Comparison of ENCODE assay signal across 8 mouse cellular contexts in genomic region chr2:91278749-91279371, GRCm38 (mm10). TPM values are rescaled to one million over a fixed set of nuclear protein-coding genes. Genes with fewer than 3 reads are reported as not detected.
DNase-seq lines count a peak whose midpoint lies in the region; ATAC-seq and TF ChIP-seq lines count a peak whose summit lies in the region.

No protein-coding gene starts in this region.

- peaks cover 55% of the 10 kb centered on the region for H3K36me3 ChIP-seq in forebrain, embryonic 10.5 days (replicated peaks)
- H3K36me3 ChIP-seq in lung, postnatal 0 days (ENCODE audit: insufficient read depth, low read length) = peaks cover 19% of the 10 kb centered on the region
- peaks cover 25% of the 10 kb centered on the region for H3K36me3 ChIP-seq in small intestine, adult 2 months (ENCODE audit: control insufficient read depth, insufficient read depth, low read length)

- H3K27me3 ChIP-seq in forebrain, embryonic 10.5 days (ENCODE audit: poor library complexity, severe bottlenecking) = no peaks in the 10 kb centered on the region
- H3K27me3 ChIP-seq in lung, postnatal 0 days (replicated peaks; ENCODE audit: insufficient read depth, low read length) = no peaks in the 10 kb centered on the region
- H3K27me3 ChIP-seq in small intestine, adult 2 months (ENCODE audit: control insufficient read depth, insufficient read depth, low read length) = no peaks in the 10 kb centered on the region

- peak; percentile 74 for ATAC-seq in lung, postnatal 0 days

- no peaks in the 10 kb centered on the region for H3K9me3 ChIP-seq in forebrain, embryonic 10.5 days
- no peaks in the 10 kb centered on the region for H3K9me3 ChIP-seq in lung, postnatal 0 days (ENCODE audit: low read length)

- no peak for TF ChIP-seq EP300 in lung, postnatal 0 days (IDR thresholded peaks at IDR 0.05)

- H3K4me3 ChIP-seq in bone marrow, adult 2 months (replicated peaks; ENCODE audit: control insufficient read depth, low read depth, low read length) = no peak overlapping the region
- no peak overlapping the region for H3K4me3 ChIP-seq in forebrain, embryonic 10.5 days
- no peak overlapping the region for H3K4me3 ChIP-seq in lung, postnatal 0 days (ENCODE audit: low read depth, low read length)
- H3K4me3 ChIP-seq in small intestine, adult 2 months (ENCODE audit: low read depth, low read length) = no peak overlapping the region

- peak; percentile 63 to 76 for DNase-seq in layer of hippocampus, postnatal 10 days (ENCODE audit: low spot score in 2 of 2)
- no peak for DNase-seq in layer of hippocampus, adult 8-10 months (ENCODE audit: low spot score in 2 of 2)
- DNase-seq in forebrain, embryonic 10.5 days (ENCODE audit: extremely low spot score, low spot score) = peak; percentile 63
- DNase-seq in kidney, adult 9 months = peak; percentile 57
- peak; percentile 77 for DNase-seq in lung, postnatal 0 days (ENCODE audit: low spot score)
- no peak for DNase-seq in spleen, adult 18-20 months

- peak; percentile 29; the same call in 1 of the 2 replicates for TF ChIP-seq CTCF in bone marrow, adult 2 months (IDR thresholded peaks at IDR 0.05; ENCODE audit: control insufficient read depth, insufficient read depth, low read length)
- peak; percentile 83 for TF ChIP-seq CTCF in lung, postnatal 0 days (IDR thresholded peaks at IDR 0.05)
- TF ChIP-seq CTCF in small intestine, adult 2 months (IDR thresholded peaks at IDR 0.05; ENCODE audit: extremely low read depth, insufficient read length, insufficient replicate concordance, low read depth, low read length) = peak; percentile 69; the same call in 1 of the 2 replicates

- H3K9ac ChIP-seq in lung, postnatal 0 days (replicated peaks; ENCODE audit: low read depth) = no peak overlapping the region

- TF ChIP-seq POLR2A in bone marrow, adult 2 months (IDR thresholded peaks at IDR 0.05; ENCODE audit: borderline replicate concordance, control insufficient read depth, low read depth, low read length) = no peak
- TF ChIP-seq POLR2A in small intestine, adult 2 months (IDR thresholded peaks at IDR 0.05; ENCODE audit: low read depth, low read length) = peak; percentile 25; the same call in 1 of the 2 replicates

- WGBS in bone marrow, adult 2 months = 70% methylated on average over 10 of the region's 10 CpGs
- WGBS in forebrain, embryonic 10.5 days = 40% methylated on average over 10 of the region's 10 CpGs
- WGBS in lung, postnatal 0 days = 31% methylated on average over 10 of the region's 10 CpGs
- WGBS in small intestine, adult 2 months = 31% methylated on average over 10 of the region's 10 CpGs

- H3K4me1 ChIP-seq in bone marrow, adult 2 months (ENCODE audit: control insufficient read depth, insufficient read depth, low read length) = no peaks in the 10 kb centered on the region
- H3K4me1 ChIP-seq in forebrain, embryonic 10.5 days = peaks cover 16% of the 10 kb centered on the region
- H3K4me1 ChIP-seq in lung, postnatal 0 days (ENCODE audit: insufficient read depth, low read depth, low read length) = no peaks in the 10 kb centered on the region
- peaks cover 8% of the 10 kb centered on the region; the same call in 1 of the 2 replicates for H3K4me1 ChIP-seq in small intestine, adult 2 months (ENCODE audit: control insufficient read depth, insufficient read depth, insufficient read length, low read length)

- no peak overlapping the region for H3K27ac ChIP-seq in bone marrow, adult 2 months (ENCODE audit: control insufficient read depth, insufficient read depth, low read depth, low read length, poor library complexity)
- H3K27ac ChIP-seq in forebrain, embryonic 10.5 days = 0 out of 2 replicates have a peak overlapping the region, but pooled peaks have one; percentile 1
- no peak overlapping the region for H3K27ac ChIP-seq in lung, postnatal 0 days (ENCODE audit: low read length)
- H3K27ac ChIP-seq in small intestine, adult 2 months (ENCODE audit: insufficient read depth, low read depth, low read length) = peak overlapping the region; percentile 29; the same call in 1 of the 2 replicates

- no peak overlapping the region for H3K4me2 ChIP-seq in lung, postnatal 0 days (replicated peaks; ENCODE audit: low read depth, low read length)

RNA-seq across cellular contexts. Expression of gene Arfgap2, which starts 14.1 kb away (rescaled TPM):
- 10 to 100 TPM; 56.3 to 62.4 TPM for total RNA-seq in layer of hippocampus, postnatal 10 days (2021)
- 10 to 100 TPM; 75.9 to 81.9 (median 79.1) TPM for total RNA-seq in layer of hippocampus, adult 8-10 months (2022)
- polyA plus RNA-seq in bone marrow, adult 2 months (2011; ENCODE audit: insufficient read depth, insufficient read length, low replicate concordance, missing spikeins) = 31.3 and 47.4 TPM in 2 replicates
- 97.5 and 99.0 TPM in 2 replicates for polyA plus RNA-seq in forebrain, embryonic 10.5 days (2016; fragmentation: Nextera tagmentation; extraction: Ambion mirVana)
- 57.4 and 64.0 TPM in 2 replicates for polyA plus RNA-seq in lung, postnatal 0 days (2015; fragmentation: Nextera tagmentation; extraction: Ambion mirVana)
- polyA plus RNA-seq in small intestine, adult 2 months (2012; rRNA removed) = 17.6 and 34.6 TPM in 2 replicates

RNA-seq across cellular contexts. Expression of gene Pacsin3, which starts 23.1 kb away (rescaled TPM):
- total RNA-seq in layer of hippocampus, postnatal 10 days (2021) = 10 to 100 TPM; 24.2 to 33.2 TPM
- total RNA-seq in layer of hippocampus, adult 8-10 months (2022) = 10 to 100 TPM; 27.1 to 34.4 (median 31.0) TPM
- 2.6 and 6.7 TPM in 2 replicates for polyA plus RNA-seq in bone marrow, adult 2 months (2011; ENCODE audit: insufficient read depth, insufficient read length, low replicate concordance, missing spikeins)
- polyA plus RNA-seq in forebrain, embryonic 10.5 days (2016; fragmentation: Nextera tagmentation; extraction: Ambion mirVana) = 38.7 and 40.1 TPM in 2 replicates
- polyA plus RNA-seq in lung, postnatal 0 days (2015; fragmentation: Nextera tagmentation; extraction: Ambion mirVana) = 31.5 and 34.6 TPM in 2 replicates
- 3.4 and 6.6 TPM in 2 replicates for polyA plus RNA-seq in small intestine, adult 2 months (2012; rRNA removed)

RNA-seq across cellular contexts. Expression of gene Ddb2, which starts 42.1 kb away (rescaled TPM):
- total RNA-seq in layer of hippocampus, postnatal 10 days (2021) = 1 to 10 TPM; 8.9 to 9.4 TPM
- total RNA-seq in layer of hippocampus, adult 8-10 months (2022) = 10 to 100 TPM; 11.2 to 12.4 (median 11.9) TPM
- polyA plus RNA-seq in bone marrow, adult 2 months (2011; ENCODE audit: insufficient read depth, insufficient read length, low replicate concordance, missing spikeins) = 14.4 and 32.4 TPM in 2 replicates
- 9.3 and 10.6 TPM in 2 replicates for polyA plus RNA-seq in forebrain, embryonic 10.5 days (2016; fragmentation: Nextera tagmentation; extraction: Ambion mirVana)
- 13.6 and 14.1 TPM in 2 replicates for polyA plus RNA-seq in lung, postnatal 0 days (2015; fragmentation: Nextera tagmentation; extraction: Ambion mirVana)
- polyA plus RNA-seq in small intestine, adult 2 months (2012; rRNA removed) = 2.1 and 3.3 TPM in 2 replicates

Comparison
In these comparisons a context has a peak if more than half of its experiments do, and no peak if none do; other contexts are left out.
1. DNase-seq: peak in layer of hippocampus, postnatal 10 days (2 of 2), forebrain, embryonic 10.5 days (single experiment), kidney, adult 9 months (single experiment) and lung, postnatal 0 days (single experiment); none in layer of hippocampus, adult 8-10 months (0 of 2) and spleen, adult 18-20 months (0 of 2).
2. H3K27ac ChIP-seq: peak in forebrain, embryonic 10.5 days (single experiment) and small intestine, adult 2 months (single experiment); none in bone marrow, adult 2 months (single experiment) and lung, postnatal 0 days (single experiment).
3. CTCF ChIP-seq: peak in every context shown above with its lines; median percentile 83 in lung, postnatal 0 days; 69 in small intestine, adult 2 months; 29 in bone marrow, adult 2 months.